Mouse (Mus musculus): ENCODE measurements around the gene Hexb.

Hexb gene

GRCm38 (mm10) chr13:97224341-97224982, 26.3 kb upstream of the Hexb start:
- DNase-seq (ENCODE audit: low read depth in 1 of 2, low spot score in 2 of 2), result no peak

GRCm38 (mm10) chr13:97223856-97224255, 25.7 kb upstream of the Hexb start:
- DNase-seq (ENCODE audit: low read depth in 1 of 2, low spot score in 2 of 2), result no peak

DNA sequence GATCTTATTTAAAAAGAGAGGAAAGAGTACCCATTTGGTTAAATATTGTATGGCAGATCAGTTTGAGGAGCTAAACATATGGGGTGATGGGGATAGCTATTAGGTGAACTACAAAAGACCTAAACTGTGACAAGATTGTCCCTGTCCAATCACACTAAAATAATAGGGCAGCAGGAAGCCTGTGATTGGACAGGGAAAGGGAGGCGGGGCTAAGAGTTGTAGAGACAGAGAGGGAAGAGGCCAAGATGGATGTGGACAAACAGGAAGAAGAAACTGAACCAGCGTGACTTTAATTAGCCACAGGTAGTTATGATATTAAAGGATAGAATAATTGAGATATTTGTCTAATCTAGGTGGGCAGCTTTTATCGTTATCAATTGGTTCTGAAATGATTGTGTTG, 21.9 kb upstream of the Hexb start:
- DNase-seq (ENCODE audit: low read depth in 1 of 2, low spot score in 2 of 2), result no peak

DNA sequence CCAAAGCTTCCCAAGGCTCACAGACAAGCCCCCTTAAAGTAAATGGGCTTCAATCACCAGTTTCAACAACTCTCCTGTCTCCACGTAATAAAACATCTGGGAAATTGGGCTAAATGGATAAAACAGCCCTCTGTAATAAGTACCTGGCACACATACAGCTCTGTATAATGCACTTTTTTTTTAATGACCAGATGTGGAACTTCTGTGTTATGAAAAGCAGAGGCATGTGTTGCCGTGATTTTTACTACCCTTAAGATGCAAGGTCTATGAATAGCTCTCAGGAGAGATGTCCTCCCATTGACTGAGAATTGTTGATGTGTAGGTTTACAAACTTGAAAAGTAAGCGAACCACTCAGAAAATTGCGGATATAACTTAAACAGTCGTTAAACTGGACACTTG, 18.0 kb upstream of the Hexb start:
- no peak for DNase-seq (ENCODE audit: low read depth in 1 of 2, low spot score in 2 of 2)

DNA sequence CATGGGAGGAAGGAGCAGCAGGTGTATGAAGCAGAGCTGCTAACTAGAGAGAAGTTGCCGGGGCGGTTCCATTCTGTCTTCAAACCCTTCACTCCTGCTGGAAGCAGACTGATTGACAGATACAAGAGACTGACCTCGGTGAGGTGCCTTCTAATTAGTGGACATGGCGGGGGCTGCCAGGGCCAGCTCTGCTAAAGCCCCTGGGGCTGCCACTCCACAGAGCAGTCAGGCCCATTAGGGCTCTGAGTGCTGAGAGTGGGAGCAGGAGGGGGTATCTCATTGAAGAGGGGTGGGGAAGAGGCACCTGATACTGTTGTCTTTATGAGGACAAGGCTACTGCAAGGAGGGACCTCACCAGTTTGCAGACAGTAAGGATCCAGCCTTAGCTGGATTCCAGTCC, 17.4 kb upstream of the Hexb start:
- no peak for DNase-seq (ENCODE audit: low read depth in 1 of 2, low spot score in 2 of 2)

DNA sequence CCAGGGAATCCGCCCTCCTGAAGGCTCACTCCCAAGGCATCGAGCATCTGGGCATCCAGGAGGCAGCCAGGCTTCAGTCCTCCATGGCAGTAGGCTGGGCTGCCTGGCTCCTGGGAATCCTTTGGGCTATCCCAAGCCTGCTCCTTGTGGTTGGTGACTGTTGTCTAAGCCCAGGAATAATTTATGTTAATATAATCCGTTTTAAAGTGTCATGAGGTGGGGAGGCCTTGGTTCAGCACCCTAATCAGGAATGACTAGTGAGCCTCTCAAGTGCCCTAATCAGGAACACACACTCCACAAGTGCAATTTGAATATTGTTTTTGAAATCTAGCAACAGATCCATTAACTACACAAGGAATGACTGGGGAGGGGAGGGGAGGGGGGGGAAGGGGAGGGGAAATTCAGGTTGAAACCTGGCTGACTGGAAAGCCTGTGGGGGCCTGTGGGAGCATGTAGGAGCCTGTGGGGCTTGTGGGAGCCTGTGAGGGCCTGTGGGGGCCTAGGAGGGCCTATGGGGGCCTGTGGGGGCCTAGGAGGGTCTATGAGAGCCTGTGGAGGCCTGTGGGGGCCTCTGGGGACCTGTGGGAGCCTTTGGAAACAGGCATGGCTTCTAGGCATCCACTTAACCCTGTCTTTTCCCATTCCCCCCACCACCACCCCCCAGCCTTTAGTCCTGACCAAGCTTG, 16.6 kb upstream of the Hexb start:
- DNase-seq (ENCODE audit: low read depth in 1 of 2, low spot score in 2 of 2), result no peak

DNA sequence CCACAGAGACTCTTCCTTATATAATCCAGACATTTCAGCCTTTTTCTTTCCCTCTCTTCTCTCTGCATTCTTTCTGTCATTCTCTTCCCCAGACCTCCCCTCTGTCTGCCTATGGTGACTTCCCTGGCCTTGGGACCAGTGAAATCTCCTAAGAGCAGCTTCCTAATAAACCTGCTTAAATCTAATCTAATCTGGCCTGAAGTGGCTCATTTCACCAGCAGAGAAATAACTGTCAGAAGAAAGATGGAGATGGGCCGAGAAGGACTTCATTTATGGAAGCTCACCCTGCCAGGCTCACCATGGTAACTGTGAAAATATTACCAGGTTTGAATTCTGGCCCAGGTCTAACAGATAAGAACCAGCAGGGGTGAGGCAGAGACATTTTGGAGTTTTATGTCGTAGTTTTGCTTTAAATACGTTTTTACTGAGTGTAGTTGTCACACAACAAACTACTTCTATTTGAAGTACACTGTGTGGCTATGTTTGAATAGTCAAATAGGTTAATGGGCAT, 10.4 kb upstream of the Hexb start:
- DNase-seq (ENCODE audit: low read depth in 1 of 2, low spot score in 2 of 2), result no peak

DNA sequence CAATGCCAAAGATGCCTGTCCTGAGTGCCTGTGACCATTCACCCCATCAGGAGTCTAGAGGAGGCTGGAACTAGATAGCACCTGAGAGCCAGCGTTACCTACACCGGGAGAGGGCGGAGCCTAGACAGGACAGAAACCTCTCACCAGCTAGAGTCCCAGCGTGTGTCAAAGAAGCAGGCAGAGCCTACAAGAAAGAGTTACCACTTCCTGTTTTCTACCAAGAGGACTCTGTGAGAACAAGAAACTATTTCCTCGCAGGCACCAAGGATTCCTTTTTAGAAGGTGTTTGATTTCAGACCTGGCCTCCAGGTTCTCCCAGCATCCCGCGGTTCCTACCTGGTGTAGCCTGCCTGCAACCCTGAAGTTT, 9.9 kb upstream of the Hexb start:
- DNase-seq (ENCODE audit: low read depth in 1 of 2, low spot score in 2 of 2), result peak in 1 of 2 experiments; percentile 13

- DNase-seq (ENCODE audit: low read depth in 1 of 2, low spot score in 2 of 2), result no peak
These were observed 9.4 kb upstream of the Hexb start for GRCm38 (mm10) chr13:97207472-97208111.

DNA sequence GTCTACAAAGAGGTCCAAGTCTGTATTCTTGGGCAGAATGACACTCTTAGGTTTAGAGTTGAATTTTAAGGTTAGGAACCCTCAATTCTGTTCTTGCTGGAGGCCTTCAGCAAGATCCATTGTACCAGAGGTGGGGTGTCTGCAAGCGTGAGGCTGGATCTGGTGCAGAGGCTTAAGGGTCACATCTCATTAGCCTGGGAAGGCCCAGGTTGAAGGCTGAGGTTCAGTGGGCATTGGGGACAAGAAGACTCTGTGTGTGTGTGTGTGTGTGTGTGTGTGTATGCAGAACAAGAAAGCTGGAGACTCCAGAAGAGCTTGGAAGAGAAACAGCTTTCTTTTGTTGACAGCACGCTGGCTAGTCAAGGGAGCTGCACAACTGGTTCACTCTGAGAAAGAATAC, 7.9 kb upstream of the Hexb start:
- DNase-seq (ENCODE audit: low read depth in 1 of 2, low spot score in 2 of 2), result no peak

- peak; percentile 31 to 51 for DNase-seq (ENCODE audit: low read depth in 1 of 2, low spot score in 2 of 2)
These were observed 7.0 kb upstream of the Hexb start for GRCm38 (mm10) chr13:97205052-97205701.

GRCm38 (mm10) chr13:97201896-97202295, 3.7 kb upstream of the Hexb start:
- no peak for DNase-seq (ENCODE audit: low read depth in 1 of 2, low spot score in 2 of 2)

DNA sequence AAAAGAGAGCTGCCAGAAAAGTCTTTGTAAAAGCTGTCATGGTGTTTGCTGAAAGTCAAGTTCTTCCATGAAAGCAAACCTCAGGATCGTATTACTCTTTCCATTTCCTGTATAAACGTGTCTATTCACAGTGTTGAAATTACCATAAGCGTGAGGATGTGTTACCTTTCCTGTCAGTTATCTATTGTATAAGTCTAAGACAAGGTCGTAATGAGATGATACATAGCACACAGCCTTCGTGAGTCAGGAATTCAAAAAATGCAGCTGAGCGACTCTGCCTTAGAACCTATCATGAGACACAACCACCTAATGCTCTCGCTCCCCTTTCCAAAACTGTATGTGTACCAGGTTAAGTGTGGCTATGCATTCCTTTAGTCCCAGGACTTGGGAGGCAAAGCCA, 2.9 kb upstream of the Hexb start:
- DNase-seq (ENCODE audit: low read depth in 1 of 2, low spot score in 2 of 2), result no peak

DNA sequence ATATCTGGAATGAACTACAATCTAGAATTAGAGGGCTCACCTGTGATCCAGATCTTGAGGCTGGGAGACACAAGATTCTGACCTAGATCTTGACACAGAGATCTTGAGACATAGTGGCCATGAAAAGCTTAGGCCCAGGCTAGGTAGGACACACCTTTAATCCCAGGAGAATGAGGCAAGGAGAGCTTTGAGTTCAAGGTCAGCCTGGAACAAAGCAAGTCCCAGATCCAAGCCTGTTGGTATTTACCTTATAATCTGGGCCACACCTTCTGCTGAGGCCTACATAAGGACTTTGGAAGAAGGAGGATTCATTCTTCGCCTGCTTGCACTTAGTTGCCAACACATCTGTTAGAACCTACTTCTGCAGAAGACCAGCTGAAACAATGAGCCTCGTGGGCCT, 966 bp upstream of the Hexb start:
- no peak for DNase-seq (ENCODE audit: low read depth in 1 of 2, low spot score in 2 of 2)

- DNase-seq (ENCODE audit: low read depth in 1 of 2, low spot score in 2 of 2), result no peak
These were observed 1.3 kb downstream of the Hexb start for GRCm38 (mm10) chr13:97196925-97197218.

DNA sequence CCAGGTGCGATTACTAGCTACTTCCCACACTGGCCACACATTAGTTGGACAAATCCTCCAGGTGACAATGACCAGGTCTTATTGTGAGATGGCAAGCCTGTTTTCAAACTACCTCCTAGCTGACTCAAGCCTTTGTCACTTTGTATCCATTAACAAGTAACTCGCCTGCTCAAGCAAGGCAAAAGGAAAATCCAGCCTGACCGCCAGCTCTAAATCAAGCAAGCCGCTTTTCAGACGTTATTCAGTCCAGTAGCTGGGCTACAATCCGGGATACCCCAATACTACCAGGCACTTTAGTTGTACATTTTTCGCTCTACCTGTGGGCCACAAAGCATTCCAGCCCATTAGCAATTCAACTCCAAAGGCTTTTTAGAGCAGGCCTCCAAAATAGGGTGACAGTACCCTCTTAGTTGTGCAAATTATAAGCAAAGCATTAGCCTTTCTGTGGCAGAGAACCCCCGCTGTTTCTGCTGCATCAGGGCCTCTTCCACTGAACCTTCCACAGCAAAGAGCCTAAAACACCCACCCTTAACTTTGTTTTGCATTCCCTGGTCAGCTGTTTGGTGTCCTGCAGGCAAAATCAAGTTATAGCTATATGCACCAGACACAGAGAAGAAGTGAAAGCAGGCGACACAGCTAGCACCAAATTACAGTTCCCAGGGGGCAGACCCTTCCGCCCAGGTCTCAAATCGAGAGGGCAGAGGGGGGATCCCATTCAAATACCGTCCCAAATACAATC, 1.8 kb downstream of the Hexb start:
- DNase-seq (ENCODE audit: low read depth in 1 of 2, low spot score in 2 of 2), result no peak

GRCm38 (mm10) chr13:97193420-97193819, 4.7 kb downstream of the Hexb start:
- no peak for DNase-seq (ENCODE audit: low read depth in 1 of 2, low spot score in 2 of 2)

DNA sequence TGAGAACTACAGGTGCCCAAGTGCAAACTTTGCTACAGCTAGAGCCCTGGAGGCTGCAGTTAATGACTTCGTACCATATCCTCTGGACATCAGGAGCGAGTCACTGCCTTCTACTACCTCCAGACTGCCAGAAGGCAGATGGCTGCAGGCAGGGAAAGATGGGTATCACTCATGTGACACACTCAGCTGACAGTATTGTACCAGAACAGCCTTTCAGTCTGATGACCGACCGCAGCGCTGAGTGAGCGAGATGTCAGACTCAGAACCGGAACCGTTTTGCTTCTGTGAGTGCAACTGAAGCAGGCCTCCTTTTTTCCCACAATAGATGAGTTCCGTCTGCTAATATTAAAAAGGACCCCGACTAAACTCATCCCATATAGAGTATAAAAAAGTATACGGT, 5.5 kb downstream of the Hexb start:
- DNase-seq (ENCODE audit: low read depth in 1 of 2, low spot score in 2 of 2), result no peak

GRCm38 (mm10) chr13:97187693-97188092, 10.5 kb downstream of the Hexb start:
- DNase-seq (ENCODE audit: low read depth in 1 of 2, low spot score in 2 of 2), result peak; percentile 46 to 59

DNA sequence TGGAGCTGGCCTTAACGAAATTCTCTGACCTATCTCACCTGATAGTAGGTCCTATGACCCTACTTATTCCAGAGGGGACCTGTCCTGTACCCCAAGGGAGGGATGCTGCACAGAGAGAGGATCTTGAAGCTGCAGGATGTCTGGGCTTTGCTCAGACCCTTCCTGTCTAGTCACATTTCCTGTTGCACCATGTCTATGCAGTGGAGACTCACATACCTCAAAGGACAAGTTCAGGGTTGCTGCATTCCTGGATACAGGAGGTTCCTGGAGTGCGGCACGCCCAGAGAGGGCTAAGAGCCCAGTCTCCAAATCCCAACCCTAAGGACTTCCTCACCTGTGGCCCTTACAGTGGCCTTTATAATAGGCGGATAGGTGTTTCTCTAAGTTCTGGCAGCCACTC, 11.8 kb downstream of the Hexb start:
- DNase-seq (ENCODE audit: low read depth in 1 of 2, low spot score in 2 of 2), result no peak

DNA sequence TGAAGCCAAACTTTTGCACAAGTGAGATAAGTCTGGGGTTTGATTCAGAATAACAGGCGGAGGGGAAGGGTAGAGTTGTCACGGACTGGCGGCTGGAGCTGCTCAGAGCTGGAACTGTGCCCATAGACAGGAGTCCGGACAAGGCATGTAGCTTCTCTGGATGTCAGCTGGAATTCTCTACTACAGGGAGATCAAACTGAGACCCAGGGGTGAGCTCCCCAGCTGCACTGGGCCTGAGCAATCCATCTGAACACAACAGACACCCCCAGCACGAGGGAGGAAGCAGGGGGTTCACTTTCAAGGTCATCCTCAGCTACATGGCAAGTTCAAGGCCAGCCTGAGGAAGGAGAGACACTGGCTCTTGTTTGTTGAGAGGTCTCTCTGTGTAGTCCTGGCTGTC, 13.5 kb downstream of the Hexb start:
- DNase-seq (ENCODE audit: low read depth in 1 of 2, low spot score in 2 of 2), result no peak

GRCm38 (mm10) chr13:97184168-97184567, 14.0 kb downstream of the Hexb start:
- DNase-seq (ENCODE audit: low read depth in 1 of 2, low spot score in 2 of 2), result no peak

Data from monocyte, adult 2 months (primary cell).